Mouse (Mus musculus) midbrain, embryonic 13.5 days (tissue): ENCODE results near the gene Tex19.2. TPM values are rescaled to one million over a fixed set of nuclear protein-coding genes. Genes with fewer than 3 reads are reported as not detected.
"Not testable (repeated sequence)": the region's sequence is repeated elsewhere in the genome, so short reads cannot be mapped to it uniquely, and the experiment has no call there.

Source experiments
- ATAC-seq: fragments of 200-750 bp; cut with Nextera tagmentation; 2 replicates; pipeline ENCODE4 v1.8.0; 2017; ENCODE audit warnings: mild to moderate bottlenecking, moderate TSS enrichment, moderate library complexity
- H3K27ac ChIP-seq: fragments of 300-500 bp; sonication (generic); 2 replicates; pipeline ENCODE4 v1.5.1; 2015; ENCODE audit warnings: inconsistent platforms, mild to moderate bottlenecking, moderate library complexity
- H3K27me3 ChIP-seq: fragments of 300-500 bp; sonication (generic); 2 replicates; pipeline ENCODE4 v1.6.1; 2015; ENCODE audit warnings: mild to moderate bottlenecking, inconsistent platforms
- H3K36me3 ChIP-seq: fragments of 300-500 bp; sonication (generic); 2 replicates; pipeline ENCODE4 v1.6.1; 2015; ENCODE audit warnings: mild to moderate bottlenecking, inconsistent platforms
- H3K4me1 ChIP-seq: fragments of 300-500 bp; sonication (generic); replicated peaks from 2 replicates; pipeline ENCODE4 v1.6.1; 2015; ENCODE audit warnings: inconsistent platforms
- H3K4me2 ChIP-seq: fragments of 300-500 bp; sonication (generic); replicated peaks from 2 replicates; pipeline ENCODE4 v1.6.1; 2015; ENCODE audit warnings: moderate library complexity, mild to moderate bottlenecking, inconsistent platforms
- H3K4me3 ChIP-seq: fragments of 300-500 bp; sonication (generic); replicated peaks from 2 replicates; pipeline ENCODE4 v1.5.1; 2015; ENCODE audit warnings: mild to moderate bottlenecking, inconsistent platforms
- H3K9ac ChIP-seq: fragments of 300-500 bp; sonication (generic); replicated peaks from 2 replicates; pipeline ENCODE4 v1.6.1; 2015; ENCODE audit warnings: mild to moderate bottlenecking, inconsistent platforms
- H3K9me3 ChIP-seq: fragments of 300-500 bp; sonication (generic); 2 replicates; pipeline ENCODE4 v1.6.1; 2016; ENCODE audit warnings: mild to moderate bottlenecking, inconsistent platforms
- WGBS: fragments of 180-500 bp; shearing (Covaris S2); methylation state at CpG from one replicate; pipeline ENCODE4 v1.1.7; 2015; 5-methylcytosine and 5-hydroxymethylcytosine counted together
- polyA plus RNA-seq: library from polyadenylated mRNA; unstranded; fragments of >200 nt; fragmentation: Nextera tagmentation; extraction: Ambion mirVana; gene quantifications from 2 replicates; pipeline ENCODE4 v1.2.1, GENCODE M21; 2015

The Tex19.2 gene
- polyA plus RNA-seq, 1 experiment from 2014 or later = not detected

DNA sequence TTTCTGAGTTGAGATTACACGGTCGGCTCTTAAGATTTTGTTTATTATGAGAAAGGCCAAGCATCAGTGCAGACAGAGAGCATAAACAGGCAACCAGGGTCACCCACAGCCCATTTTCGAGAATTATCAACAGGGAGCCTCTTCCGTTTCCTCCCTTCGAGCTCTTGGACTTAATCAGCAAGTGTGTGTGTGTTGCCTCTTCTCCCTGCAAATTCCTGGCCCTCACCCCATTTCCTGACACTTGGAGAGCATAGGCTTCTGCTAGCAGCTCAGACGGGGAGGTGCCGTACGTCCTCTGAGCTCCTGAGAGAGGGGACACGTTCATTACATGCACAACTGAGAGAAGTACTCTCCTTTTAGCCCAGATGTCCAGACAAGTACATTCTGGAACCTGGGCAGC lies 10.4 kb downstream of the Tex19.2 start:
- no peak overlapping the region for H3K4me2 ChIP-seq
- H3K4me3 ChIP-seq = no peak overlapping the region
- no peak overlapping the region for H3K27ac ChIP-seq
- 81% methylated on average over 9 of the region's 9 CpGs for WGBS
- no peaks in the 10 kb centered on the region for H3K36me3 ChIP-seq
- H3K9me3 ChIP-seq = no peaks in the 10 kb centered on the region
- no peaks in the 10 kb centered on the region for H3K27me3 ChIP-seq
- H3K9ac ChIP-seq = no peak overlapping the region
- peaks cover 8% of the 10 kb centered on the region; the same call in 1 of the 2 replicates for H3K4me1 ChIP-seq
- no peak for ATAC-seq

GRCm38 (mm10) chr11:121107242-121107641 lies 11.2 kb downstream of the Tex19.2 start:
- 81% methylated on average over 1 of the region's 1 CpGs for WGBS

GRCm38 (mm10) chr11:121101124-121101805 lies 17.2 kb downstream of the Tex19.2 start:
- Histone ChIP-seq H3K36me3 (no peaks in the 10 kb centered on the region), H3K4me2 (no peak overlapping the region), H3K27me3 (no peaks in the 10 kb centered on the region), H3K4me3 (no peak overlapping the region), H3K9ac (no peak overlapping the region), H3K27ac (no peak overlapping the region), H3K9me3 (no peaks in the 10 kb centered on the region; the same call in 1 of the 2 replicates), H3K4me1 (no peaks in the 10 kb centered on the region)
- no peak for ATAC-seq
- WGBS = 92% methylated on average over 4 of the region's 4 CpGs

More at GRCm38 (mm10) chr11:121107242-121107641, 11.2 kb downstream of the Tex19.2 start:
- H3K9ac ChIP-seq, H3K4me2 ChIP-seq, H3K27me3 ChIP-seq, H3K4me3 ChIP-seq, H3K27ac ChIP-seq, H3K4me1 ChIP-seq, H3K36me3 ChIP-seq, ATAC-seq, H3K9me3 ChIP-seq: not testable (repeated sequence)

- Histone ChIP-seq H3K27ac (no peak overlapping the region), H3K27me3 (no peaks in the 10 kb centered on the region), H3K9ac (no peak overlapping the region), H3K36me3 (no peaks in the 10 kb centered on the region), H3K4me3 (no peak overlapping the region), H3K9me3 (no peaks in the 10 kb centered on the region; the same call in 1 of the 2 replicates), H3K4me2 (no peak overlapping the region), H3K4me1 (no peaks in the 10 kb centered on the region)
- no peak for ATAC-seq
- 78% methylated on average over 7 of the region's 7 CpGs for WGBS
Observed at GRCm38 (mm10) chr11:121100692-121101091, 17.8 kb downstream of the Tex19.2 start.

- Histone ChIP-seq H3K4me1 (no peaks in the 10 kb centered on the region), H3K9me3 (no peaks in the 10 kb centered on the region; the same call in 1 of the 2 replicates), H3K9ac (no peak overlapping the region), H3K4me2 (no peak overlapping the region), H3K4me3 (no peak overlapping the region), H3K27ac (no peak overlapping the region), H3K27me3 (no peaks in the 10 kb centered on the region), H3K36me3 (no peaks in the 10 kb centered on the region)
- no peak for ATAC-seq
- WGBS = 84% methylated on average over 7 of the region's 7 CpGs
Observed at GRCm38 (mm10) chr11:121099762-121100161, 18.7 kb downstream of the Tex19.2 start.

GRCm38 (mm10) chr11:121092606-121093585 lies 25.6 kb downstream of the Tex19.2 start:
- no peaks in the 10 kb centered on the region for H3K27me3 ChIP-seq
- WGBS = 92% methylated on average over 14 of the region's 14 CpGs
- H3K9me3 ChIP-seq = no peaks in the 10 kb centered on the region
- no peak overlapping the region for H3K27ac ChIP-seq
- H3K9ac ChIP-seq = no peak overlapping the region
- no peaks in the 10 kb centered on the region for H3K4me1 ChIP-seq
- no peak overlapping the region for H3K4me2 ChIP-seq
- no peak for ATAC-seq
- no peaks in the 10 kb centered on the region for H3K36me3 ChIP-seq
- no peak overlapping the region for H3K4me3 ChIP-seq

- no peaks in the 10 kb centered on the region for H3K4me1 ChIP-seq
- ATAC-seq = no peak
- 68% methylated on average over 4 of the region's 4 CpGs for WGBS
Observed at GRCm38 (mm10) chr11:121090943-121091342, 27.5 kb downstream of the Tex19.2 start.

DNA sequence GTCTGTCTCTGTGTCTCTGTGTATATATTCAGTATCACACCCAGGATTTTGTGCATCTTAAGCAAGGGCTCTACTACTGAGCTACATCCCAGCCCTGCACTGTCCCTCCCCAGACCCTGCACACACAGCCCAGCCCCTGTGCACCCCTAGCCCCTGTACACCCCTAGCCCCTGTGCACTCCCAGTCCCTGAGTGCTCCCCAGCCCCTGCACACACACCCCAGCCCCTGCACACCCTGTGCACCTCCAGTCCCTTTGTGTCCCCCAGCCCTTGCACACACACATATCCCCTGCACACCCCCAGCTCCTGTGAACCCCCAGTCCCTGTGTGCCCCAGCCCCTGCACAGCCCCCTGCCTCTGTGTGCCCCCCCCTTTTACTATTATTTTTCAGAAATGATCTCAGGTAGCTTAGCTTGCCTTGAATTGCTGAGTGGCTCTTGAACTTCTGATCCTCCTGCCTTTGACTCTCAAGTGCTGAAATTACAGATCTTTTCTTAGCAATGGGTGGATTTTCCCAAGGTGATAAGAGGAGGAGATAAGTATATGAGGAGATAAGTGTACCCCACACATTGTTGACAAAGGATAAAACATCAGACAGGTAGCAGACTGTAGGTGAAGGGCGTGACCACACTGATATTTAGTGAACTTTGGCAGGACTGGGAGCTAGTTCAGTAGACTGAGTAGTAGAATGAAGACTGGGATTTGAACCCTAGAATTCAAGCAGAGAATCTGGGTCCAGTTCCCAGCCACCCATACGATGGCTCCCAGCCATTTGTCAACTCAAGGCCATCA lies 28.5 kb downstream of the Tex19.2 start:
- H3K36me3 ChIP-seq = no peaks in the 10 kb centered on the region
- H3K27ac ChIP-seq = no peak overlapping the region
- 91% methylated on average over 2 of the region's 2 CpGs for WGBS
- H3K4me3 ChIP-seq = no peak overlapping the region
- H3K9me3 ChIP-seq = no peaks in the 10 kb centered on the region
- no peak overlapping the region for H3K9ac ChIP-seq
- no peaks in the 10 kb centered on the region for H3K27me3 ChIP-seq
- ATAC-seq = no peak
- no peak overlapping the region for H3K4me2 ChIP-seq
- no peaks in the 10 kb centered on the region for H3K4me1 ChIP-seq

More at GRCm38 (mm10) chr11:121090943-121091342, 27.5 kb downstream of the Tex19.2 start:
- Histone ChIP-seq H3K4me3 (no peak overlapping the region), H3K27me3 (no peaks in the 10 kb centered on the region), H3K4me2 (no peak overlapping the region), H3K9me3 (no peaks in the 10 kb centered on the region), H3K9ac (no peak overlapping the region), H3K36me3 (no peaks in the 10 kb centered on the region), H3K27ac (no peak overlapping the region)

DNA sequence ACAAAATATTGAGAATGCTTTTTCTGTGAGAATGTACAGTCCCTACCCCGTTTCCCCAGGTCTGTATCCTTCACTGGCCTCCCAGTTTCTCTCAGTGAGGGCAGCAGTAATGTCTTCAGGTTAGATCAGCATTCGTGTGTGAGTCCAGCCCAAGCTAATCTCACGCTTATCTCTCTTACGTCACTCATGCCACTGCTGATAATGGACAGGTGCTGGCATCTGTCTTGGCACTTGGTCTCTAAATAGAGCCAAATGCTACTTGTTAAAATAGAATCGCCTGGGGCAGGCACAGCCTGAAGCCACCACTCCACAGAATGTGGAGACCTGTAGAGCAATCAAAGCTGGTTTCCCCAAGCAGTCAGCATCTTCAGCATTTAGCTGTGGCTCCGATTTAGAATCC lies 29.5 kb downstream of the Tex19.2 start:
- no peak overlapping the region for H3K4me3 ChIP-seq
- H3K9ac ChIP-seq = no peak overlapping the region
- no peak for ATAC-seq
- H3K36me3 ChIP-seq = no peaks in the 10 kb centered on the region
- no peak overlapping the region for H3K27ac ChIP-seq
- 82% methylated on average over 6 of the region's 6 CpGs for WGBS
- H3K9me3 ChIP-seq = no peaks in the 10 kb centered on the region
- H3K27me3 ChIP-seq = no peaks in the 10 kb centered on the region
- no peak overlapping the region for H3K4me2 ChIP-seq
- H3K4me1 ChIP-seq = no peaks in the 10 kb centered on the region

DNA sequence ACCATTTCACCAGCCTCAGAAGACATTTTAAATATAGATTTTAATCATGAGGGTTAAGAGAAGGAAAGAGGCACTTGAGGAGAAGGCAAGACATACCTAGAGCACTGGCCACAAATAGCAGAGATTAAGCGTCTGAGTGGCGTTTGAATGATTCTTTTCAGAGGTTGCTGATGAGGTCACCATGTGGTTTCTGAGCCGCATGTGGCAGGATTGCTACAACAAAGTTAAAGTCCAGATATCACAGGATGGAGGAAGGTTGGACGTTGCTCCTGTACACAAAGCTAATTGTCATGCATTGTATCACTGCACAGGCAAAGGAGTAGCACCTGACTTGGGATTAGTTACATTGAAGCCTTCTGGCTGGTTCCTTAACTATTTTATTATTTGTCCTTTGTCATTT lies 32.2 kb downstream of the Tex19.2 start:
- Histone ChIP-seq H3K4me2 (no peak overlapping the region), H3K27ac (no peak overlapping the region), H3K4me3 (no peak overlapping the region), H3K4me1 (no peaks in the 10 kb centered on the region), H3K27me3 (no peaks in the 10 kb centered on the region), H3K9ac (no peak overlapping the region), H3K36me3 (no peaks in the 10 kb centered on the region), H3K9me3 (no peaks in the 10 kb centered on the region)
- ATAC-seq = no peak
- WGBS = 61% methylated on average over 4 of the region's 4 CpGs

DNA sequence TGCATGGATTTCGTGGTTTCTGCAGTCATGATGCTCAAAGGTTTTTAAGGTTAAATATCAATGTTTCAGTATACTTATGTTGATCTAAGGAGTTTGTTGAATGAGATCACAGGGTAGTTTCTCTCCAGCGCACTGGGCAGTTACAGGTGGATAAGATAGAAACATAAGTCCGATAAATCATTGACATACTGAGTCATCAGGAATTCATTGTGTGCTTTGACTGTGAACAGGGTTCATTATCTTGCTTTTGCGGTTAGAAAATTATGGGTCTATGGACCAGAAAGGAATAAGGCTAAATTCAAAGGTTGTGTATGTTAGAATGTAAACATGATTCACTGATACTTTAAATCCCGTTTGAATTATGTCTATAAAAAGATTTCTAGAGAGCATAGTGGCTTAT lies 33.3 kb downstream of the Tex19.2 start:
- H3K27me3 ChIP-seq = no peaks in the 10 kb centered on the region
- H3K9ac ChIP-seq = no peak overlapping the region
- no peaks in the 10 kb centered on the region for H3K4me1 ChIP-seq
- no peak for ATAC-seq
- H3K9me3 ChIP-seq = no peaks in the 10 kb centered on the region
- no peak overlapping the region for H3K27ac ChIP-seq
- H3K4me2 ChIP-seq = no peak overlapping the region
- no peaks in the 10 kb centered on the region for H3K36me3 ChIP-seq
- 79% methylated on average over 5 of the region's 5 CpGs for WGBS
- no peak overlapping the region for H3K4me3 ChIP-seq
